Mouse (Mus musculus): ENCODE measurements at regions not wholly inside any gene's neighbourhood (a gene's known extent, or its start where the extent isn't known, plus 50 kb on each side); places are given as distances from the start of the nearest gene placed in this dataset.

GRCm38 (mm10) chr11:90797577-90797976 is 109.4 kb upstream of the Tom1l1 start:
- no peak for TF ChIP-seq IRF4 (IDR thresholded peaks at IDR 0.05; ENCODE audit: low read depth, low read length)
- TF ChIP-seq ZKSCAN1 (IDR thresholded peaks at IDR 0.05; ENCODE audit: borderline replicate concordance, low read depth, low read length): no peak
- no peak for TF ChIP-seq UBTF (IDR thresholded peaks at IDR 0.05; ENCODE audit: low read depth, low read length)
- no peak for TF ChIP-seq NELFE (IDR thresholded peaks at IDR 0.05; ENCODE audit: low read depth, low read length)
- no peak for TF ChIP-seq ELF1 (IDR thresholded peaks at IDR 0.05; ENCODE audit: low read depth, low read length)
- TF ChIP-seq POLR2AphosphoS2 (IDR thresholded peaks at IDR 0.05; ENCODE audit: low read depth, low read length): no peak
- no peak for TF ChIP-seq MYC (IDR thresholded peaks at IDR 0.05; ENCODE audit: low read depth, low read length)
- TF ChIP-seq EP300 (IDR thresholded peaks at IDR 0.05; ENCODE audit: low read length): no peak
- TF ChIP-seq ETS1 (conservative IDR thresholded peaks at IDR 0.05; ENCODE audit: low read depth, low read length): no peak
- TF ChIP-seq PAX5 (IDR thresholded peaks at IDR 0.05; ENCODE audit: low read length): no peak
- no peak for TF ChIP-seq ZMIZ1 (IDR thresholded peaks at IDR 0.05; ENCODE audit: low read depth, low read length)
- no peak for TF ChIP-seq KAT2A (IDR thresholded peaks at IDR 0.05; ENCODE audit: insufficient replicate concordance, low read length)
- H3K4me2 ChIP-seq (ENCODE audit: insufficient read depth, low read depth, poor library complexity, severe bottlenecking): no peak overlapping the region
- H3K27me3 ChIP-seq (replicated peaks): no peaks in the 10 kb centered on the region
- H3K27ac ChIP-seq (ENCODE audit: insufficient read depth, low read depth): no peak overlapping the region
- dilution Hi-C loops (cut with MboI; ENCODE audit: extremely low pct_ligation_motif_present, extremely low pct_unique_long_range_greater_than_20kb, low sequenced_read_pairs) (no loop called here), in situ Hi-C loops (cut with MboI; ENCODE audit: low pct_ligation_motif_present, low pct_unique_long_range_greater_than_20kb, low sequenced_read_pairs) (no loop called here)
- no peaks in the 10 kb centered on the region for H3K79me2 ChIP-seq (replicated peaks; ENCODE audit: control insufficient read depth, extremely low read depth, insufficient read depth, poor library complexity, severe bottlenecking)
- H3K36me3 ChIP-seq (replicated peaks in 1 of 2; ENCODE audit: control insufficient read depth in 1 of 2, insufficient read depth in 1 of 2, low read length in 1 of 2): no peaks in the 10 kb centered on the region
- H3K4me1 ChIP-seq (ENCODE audit: control insufficient read depth in 1 of 2, insufficient read depth in 2 of 2): no peaks in the 10 kb centered on the region
- no peak overlapping the region for H3K9ac ChIP-seq (ENCODE audit: insufficient read depth, low read depth)
- no peak for DNase-seq (ENCODE audit: extremely low read depth)
- peaks cover 29% of the 10 kb centered on the region for H3K9me3 ChIP-seq (replicated peaks; ENCODE audit: low read length)
- H3K4me3 ChIP-seq (replicated peaks in 1 of 3; ENCODE audit: low read depth in 2 of 3, low read length in 2 of 3, poor library complexity in 1 of 3): no peak overlapping the region

GRCm38 (mm10) chr11:90783537-90783936 is 95.4 kb upstream of the Tom1l1 start:
- H3K4me2 ChIP-seq (ENCODE audit: insufficient read depth, low read depth, poor library complexity, severe bottlenecking): no peak overlapping the region
- H3K9ac ChIP-seq (ENCODE audit: insufficient read depth, low read depth): no peak overlapping the region
- dilution Hi-C loops (cut with MboI; ENCODE audit: extremely low pct_ligation_motif_present, extremely low pct_unique_long_range_greater_than_20kb, low sequenced_read_pairs) (no loop called here), in situ Hi-C loops (cut with MboI; ENCODE audit: low pct_ligation_motif_present, low pct_unique_long_range_greater_than_20kb, low sequenced_read_pairs) (no loop called here)
- H3K36me3 ChIP-seq (replicated peaks in 1 of 2; ENCODE audit: control insufficient read depth in 1 of 2, insufficient read depth in 1 of 2, low read length in 1 of 2): no peaks in the 10 kb centered on the region
- H3K4me3 ChIP-seq (replicated peaks in 1 of 3; ENCODE audit: low read depth in 2 of 3, low read length in 2 of 3, poor library complexity in 1 of 3): no peak overlapping the region
- no peaks in the 10 kb centered on the region for H3K79me2 ChIP-seq (replicated peaks; ENCODE audit: control insufficient read depth, extremely low read depth, insufficient read depth, poor library complexity, severe bottlenecking)
- no peak overlapping the region for H3K27ac ChIP-seq (ENCODE audit: insufficient read depth, low read depth)
- TF ChIP-seq BHLHE40 (IDR thresholded peaks at IDR 0.05; ENCODE audit: low read depth, low read length) (no peak), HCFC1 (IDR thresholded peaks at IDR 0.05; ENCODE audit: low read depth, low read length) (no peak), KAT2A (IDR thresholded peaks at IDR 0.05; ENCODE audit: insufficient replicate concordance, low read length) (no peak), MEF2A (IDR thresholded peaks at IDR 0.05; ENCODE audit: borderline replicate concordance, low read depth, low read length) (no peak), ZMIZ1 (IDR thresholded peaks at IDR 0.05; ENCODE audit: low read depth, low read length) (no peak), EP300 (IDR thresholded peaks at IDR 0.05; ENCODE audit: low read length) (no peak), ELF1 (IDR thresholded peaks at IDR 0.05; ENCODE audit: low read depth, low read length) (no peak), IRF4 (IDR thresholded peaks at IDR 0.05; ENCODE audit: low read depth, low read length) (no peak), SIN3A (IDR thresholded peaks at IDR 0.05; ENCODE audit: low read length) (no peak)
- no peak for DNase-seq (ENCODE audit: extremely low read depth)
- no peaks in the 10 kb centered on the region for H3K4me1 ChIP-seq (ENCODE audit: control insufficient read depth in 1 of 2, insufficient read depth in 2 of 2)
- H3K27me3 ChIP-seq (replicated peaks): no peaks in the 10 kb centered on the region
- H3K9me3 ChIP-seq (replicated peaks; ENCODE audit: low read length): peaks cover 52% of the 10 kb centered on the region

Measured in CH12.LX (cell line).